Mouse (Mus musculus): ENCODE measurements around the gene Entpd3. TPM values are rescaled to one million over a fixed set of nuclear protein-coding genes. Genes with fewer than 3 reads are reported as not detected.
A peak's percentile ranks its signal among the peaks of the same experiment; 100 is the strongest.

The Entpd3 gene
- polyA plus RNA-seq, 1 experiment from 2014 or later = 0.33 TPM

DNA sequence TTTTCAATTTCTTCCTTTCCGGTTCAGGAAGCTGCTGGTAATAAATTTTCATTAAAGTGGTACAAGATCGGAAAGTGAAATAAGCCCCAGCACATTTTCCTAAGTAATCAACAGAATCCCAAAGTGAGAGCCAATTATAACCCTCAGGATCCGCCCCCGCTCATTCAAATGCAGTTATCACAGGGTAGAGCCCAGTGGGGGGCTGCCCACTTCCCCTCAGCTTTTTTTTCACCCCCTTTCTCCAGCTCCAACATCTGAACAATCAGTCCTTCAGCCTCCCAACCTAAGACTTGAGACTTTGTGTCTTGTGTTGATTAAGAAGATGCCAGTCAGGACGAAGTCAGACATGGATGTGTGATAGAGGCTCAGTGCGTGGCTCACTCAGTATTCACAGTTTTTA, 55.2 kb downstream of the Entpd3 start:
- Histone ChIP-seq H3K9me3 (replicated peaks) (no peaks in the 10 kb centered on the region), H3K27ac (no peak overlapping the region), H3K4me3 (no peak overlapping the region), H3K36me3 (no peaks in the 10 kb centered on the region), H3K4me1 (peaks cover 14% of the 10 kb centered on the region), H3K27me3 (ENCODE audit: low read depth, poor library complexity, severe bottlenecking) (no peaks in the 10 kb centered on the region)
- WGBS = 75% methylated on average over 6 of the region's 6 CpGs
- no peak for DNase-seq (ENCODE audit: low spot score)

DNA sequence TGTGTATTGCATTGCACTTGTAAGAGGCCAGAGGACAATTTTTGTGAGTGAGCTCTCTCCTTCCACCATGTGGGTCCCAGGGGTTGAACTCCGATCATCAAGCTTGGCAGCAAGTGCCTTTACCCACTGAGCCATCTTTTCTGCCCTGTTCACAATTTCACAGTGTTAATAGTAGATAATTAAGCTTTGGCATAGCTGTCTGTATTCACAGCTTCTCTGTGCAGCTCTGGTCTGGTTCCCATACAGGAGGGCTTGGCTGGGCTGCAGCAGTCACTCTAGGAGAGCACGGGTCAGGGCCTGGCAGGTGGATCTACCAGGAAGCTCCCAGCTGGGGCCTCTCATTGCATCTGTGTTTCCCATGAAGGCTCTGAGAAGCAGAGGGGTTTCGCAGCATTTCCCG, 55.7 kb downstream of the Entpd3 start:
- no peak overlapping the region for H3K4me3 ChIP-seq
- H3K36me3 ChIP-seq = no peaks in the 10 kb centered on the region
- H3K27ac ChIP-seq = no peak overlapping the region

DNA sequence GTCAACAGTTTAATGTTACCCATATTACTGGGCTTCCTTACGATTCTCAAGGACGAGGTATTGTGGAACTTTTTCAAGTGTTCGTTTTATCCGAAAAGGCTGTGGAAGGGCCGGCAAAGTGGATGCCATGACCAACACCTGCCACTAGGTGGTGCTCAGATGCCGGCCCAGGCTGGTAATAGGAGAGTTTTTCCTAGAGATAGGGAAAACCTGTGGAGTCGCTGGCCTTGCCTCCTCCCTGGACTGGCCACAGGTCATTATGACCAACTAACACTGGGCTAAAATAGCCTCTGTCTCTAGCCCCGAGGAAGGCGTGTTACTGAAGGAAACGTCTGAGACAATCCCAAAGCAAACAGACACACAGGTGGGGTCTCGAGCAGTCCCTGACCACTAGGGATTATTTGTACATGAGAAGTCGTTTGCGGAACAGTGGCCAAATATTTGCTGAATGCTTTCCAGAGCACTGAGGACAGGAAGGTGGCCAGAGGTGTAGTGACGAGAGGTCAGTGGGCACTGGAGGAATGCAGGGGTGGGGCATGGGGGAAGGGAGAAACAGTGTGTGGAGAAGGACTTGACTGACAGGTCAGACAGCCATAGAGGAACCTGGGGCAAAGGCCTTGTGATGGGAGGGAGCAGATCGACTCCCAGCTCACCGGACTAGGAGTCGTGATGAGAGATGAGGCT, 62.0 kb downstream of the Entpd3 start:
- Histone ChIP-seq H3K4me1 (peaks cover 32% of the 10 kb centered on the region), H3K36me3 (no peaks in the 10 kb centered on the region), H3K9me3 (replicated peaks) (no peaks in the 10 kb centered on the region), H3K27ac (0 out of 2 replicates have a peak overlapping the region, but pooled peaks have one; percentile 81), H3K27me3 (ENCODE audit: low read depth, poor library complexity, severe bottlenecking) (no peaks in the 10 kb centered on the region), H3K4me3 (no peak overlapping the region)
- WGBS = 25% methylated on average over 17 of the region's 17 CpGs
- DNase-seq (ENCODE audit: low spot score) = peak; percentile 86

More for the DNA sequence above, 55.7 kb downstream of the Entpd3 start:
- H3K9me3 ChIP-seq (replicated peaks) = no peaks in the 10 kb centered on the region
- peaks cover 14% of the 10 kb centered on the region for H3K4me1 ChIP-seq
- 85% methylated on average over 4 of the region's 4 CpGs for WGBS
- no peak for DNase-seq (ENCODE audit: low spot score)
- no peaks in the 10 kb centered on the region for H3K27me3 ChIP-seq (ENCODE audit: low read depth, poor library complexity, severe bottlenecking)

DNA sequence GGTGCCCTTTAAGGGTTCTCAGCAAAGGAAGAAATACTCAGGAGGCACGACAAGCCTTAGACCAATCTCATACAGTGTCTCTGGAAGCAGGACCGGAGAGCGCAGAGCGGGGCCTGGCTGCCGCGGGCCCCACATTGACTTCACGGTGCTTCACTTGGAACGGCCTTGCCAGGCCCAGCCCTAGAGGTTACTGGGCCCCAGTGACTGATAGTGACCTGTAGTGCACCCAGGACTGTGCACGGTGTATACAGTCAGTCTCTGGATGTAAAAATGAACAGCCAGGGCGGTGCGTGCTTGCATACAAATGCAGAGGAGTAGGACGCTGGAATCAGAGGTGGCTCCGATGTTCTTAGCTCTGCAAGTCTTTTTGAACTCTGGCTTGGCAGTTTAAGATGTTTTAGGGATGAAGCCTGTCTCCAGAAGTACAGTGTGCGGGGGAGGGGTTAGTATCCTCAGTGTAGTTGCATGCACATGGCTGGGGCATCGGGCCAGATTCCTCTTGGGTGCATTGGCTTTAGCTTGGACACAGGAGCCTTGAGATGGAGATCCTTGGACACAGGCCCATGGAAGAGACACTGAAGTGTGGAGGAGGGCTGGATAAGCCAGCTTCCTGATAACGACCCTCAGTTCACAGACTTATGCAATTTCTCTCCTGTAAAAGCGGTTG, 62.7 kb downstream of the Entpd3 start:
- H3K9me3 ChIP-seq (replicated peaks) = no peaks in the 10 kb centered on the region
- H3K27ac ChIP-seq = peak overlapping the region; percentile 81
- 57% methylated on average over 17 of the region's 17 CpGs for WGBS
- H3K27me3 ChIP-seq (ENCODE audit: low read depth, poor library complexity, severe bottlenecking) = no peaks in the 10 kb centered on the region
- H3K4me3 ChIP-seq = peak overlapping the region; percentile 42
- H3K36me3 ChIP-seq = no peaks in the 10 kb centered on the region
- H3K4me1 ChIP-seq = peaks cover 32% of the 10 kb centered on the region
- no peak for DNase-seq (ENCODE audit: low spot score)

DNA sequence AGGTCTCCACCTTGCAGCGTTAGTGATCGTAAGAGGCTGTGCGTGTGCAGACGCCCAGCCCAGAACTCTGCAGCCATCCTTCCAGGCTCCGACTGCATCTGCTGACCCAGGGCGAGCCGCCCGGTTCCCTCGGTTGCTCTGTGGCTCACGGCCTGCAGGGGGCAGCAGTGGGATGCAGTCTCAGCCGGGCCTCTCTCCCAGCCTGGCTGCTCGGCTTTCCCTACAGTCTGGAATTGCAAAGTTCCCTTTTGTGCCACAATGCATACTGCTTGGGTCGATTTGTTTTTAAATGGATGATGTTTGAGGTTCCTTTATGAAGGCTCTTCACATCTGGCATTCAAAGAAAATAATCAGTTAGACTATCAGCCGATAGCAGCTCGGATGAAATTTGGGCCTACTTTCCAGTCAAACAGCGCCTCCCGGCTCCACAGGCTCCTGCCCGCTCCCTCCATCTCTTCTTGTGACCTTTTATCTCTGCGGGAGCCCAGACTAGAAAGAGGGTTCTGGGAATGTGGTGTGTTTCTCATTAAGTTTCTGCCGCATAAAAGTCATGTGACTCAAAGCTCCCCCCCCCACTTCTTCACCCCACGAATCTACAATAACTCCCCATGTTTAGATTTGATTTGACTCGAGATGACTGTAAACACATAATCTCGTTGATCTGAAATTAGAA, 63.4 kb downstream of the Entpd3 start:
- WGBS = 3% methylated on average over 23 of the region's 23 CpGs
- DNase-seq (ENCODE audit: low spot score) = peak; percentile 96
- no peaks in the 10 kb centered on the region for H3K27me3 ChIP-seq (ENCODE audit: low read depth, poor library complexity, severe bottlenecking)
- H3K4me3 ChIP-seq = peak overlapping the region; percentile 42
- H3K36me3 ChIP-seq = no peaks in the 10 kb centered on the region
- peaks cover 32% of the 10 kb centered on the region for H3K4me1 ChIP-seq
- H3K9me3 ChIP-seq (replicated peaks) = no peaks in the 10 kb centered on the region
- peak overlapping the region; percentile 81 for H3K27ac ChIP-seq

DNA sequence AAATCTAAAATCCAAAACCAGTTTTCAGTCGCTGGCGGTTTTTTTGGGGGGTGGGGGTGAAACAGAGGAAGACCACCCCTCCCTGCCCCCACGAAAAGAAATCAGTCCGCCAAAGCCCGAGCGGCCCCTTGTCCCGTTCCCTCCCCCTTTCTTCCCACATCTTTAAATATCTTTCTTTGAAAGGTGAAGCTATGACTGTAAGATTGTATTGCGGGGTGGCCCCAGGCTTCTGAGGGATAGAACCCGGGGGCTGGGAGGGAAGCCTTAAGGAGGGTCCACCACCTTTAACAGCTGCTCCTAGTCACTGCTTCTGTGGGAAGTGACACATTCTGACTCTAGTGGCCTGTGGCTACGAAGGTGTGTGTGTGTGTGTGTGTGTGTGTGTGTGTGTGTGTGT, 63.9 kb downstream of the Entpd3 start:
- H3K4me3 ChIP-seq = peak overlapping the region; percentile 42
- H3K36me3 ChIP-seq = no peaks in the 10 kb centered on the region
- WGBS = 9% methylated on average over 10 of the region's 10 CpGs
- H3K4me1 ChIP-seq = peaks cover 32% of the 10 kb centered on the region
- H3K27me3 ChIP-seq (ENCODE audit: low read depth, poor library complexity, severe bottlenecking) = no peaks in the 10 kb centered on the region
- peak overlapping the region; percentile 81 for H3K27ac ChIP-seq
- DNase-seq (ENCODE audit: low spot score) = peak; percentile 58
- H3K9me3 ChIP-seq (replicated peaks) = no peaks in the 10 kb centered on the region

DNA sequence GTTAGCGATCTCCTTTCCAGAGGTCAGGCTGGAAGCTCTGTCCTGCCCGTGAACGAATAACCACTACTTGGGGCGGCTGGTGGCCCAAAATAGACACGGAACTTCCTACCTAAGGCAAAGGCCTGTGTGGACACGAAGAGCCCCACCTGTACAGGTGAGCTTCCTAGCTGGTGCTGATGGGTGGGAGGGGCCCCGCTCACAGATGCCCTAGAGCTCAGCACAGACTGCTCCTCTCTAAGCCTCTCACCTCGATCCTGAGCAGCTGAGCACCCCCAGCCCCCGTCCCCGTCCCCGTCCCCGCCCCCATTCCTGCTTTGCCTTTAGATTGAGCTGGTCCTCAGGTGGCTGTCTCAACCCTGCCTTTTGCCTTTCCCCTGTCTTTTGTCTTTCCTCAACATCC, 64.3 kb downstream of the Entpd3 start:
- WGBS = 21% methylated on average over 12 of the region's 12 CpGs
- H3K4me3 ChIP-seq = peak overlapping the region; percentile 42
- H3K9me3 ChIP-seq (replicated peaks) = no peaks in the 10 kb centered on the region
- no peaks in the 10 kb centered on the region for H3K27me3 ChIP-seq (ENCODE audit: low read depth, poor library complexity, severe bottlenecking)
- DNase-seq (ENCODE audit: low spot score) = peak; percentile 48
- peak overlapping the region; percentile 81 for H3K27ac ChIP-seq
- H3K4me1 ChIP-seq = peaks cover 32% of the 10 kb centered on the region
- no peaks in the 10 kb centered on the region for H3K36me3 ChIP-seq

DNA sequence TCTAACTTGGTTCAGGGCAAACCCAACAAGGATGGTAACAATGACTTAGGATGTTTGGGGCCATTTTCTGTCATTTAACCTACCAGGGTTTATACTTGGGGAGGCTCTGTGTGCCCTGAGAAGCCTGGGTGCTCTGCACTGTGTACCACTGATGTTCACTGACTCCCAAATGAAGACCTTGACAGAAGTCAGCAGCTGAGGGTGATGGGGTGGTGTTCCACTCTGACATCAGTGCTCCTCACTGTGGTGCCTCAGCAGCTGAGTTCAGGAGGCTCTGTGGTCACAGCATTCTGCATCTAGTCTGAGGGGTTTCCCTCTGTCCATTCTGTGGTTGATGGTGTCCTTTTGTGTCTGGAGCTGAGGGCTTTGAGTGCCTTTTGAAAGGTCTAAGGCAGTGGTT, 71.4 kb downstream of the Entpd3 start:
- no peaks in the 10 kb centered on the region for H3K36me3 ChIP-seq
- peaks cover 11% of the 10 kb centered on the region for H3K4me1 ChIP-seq
- DNase-seq (ENCODE audit: low spot score) = no peak

DNA sequence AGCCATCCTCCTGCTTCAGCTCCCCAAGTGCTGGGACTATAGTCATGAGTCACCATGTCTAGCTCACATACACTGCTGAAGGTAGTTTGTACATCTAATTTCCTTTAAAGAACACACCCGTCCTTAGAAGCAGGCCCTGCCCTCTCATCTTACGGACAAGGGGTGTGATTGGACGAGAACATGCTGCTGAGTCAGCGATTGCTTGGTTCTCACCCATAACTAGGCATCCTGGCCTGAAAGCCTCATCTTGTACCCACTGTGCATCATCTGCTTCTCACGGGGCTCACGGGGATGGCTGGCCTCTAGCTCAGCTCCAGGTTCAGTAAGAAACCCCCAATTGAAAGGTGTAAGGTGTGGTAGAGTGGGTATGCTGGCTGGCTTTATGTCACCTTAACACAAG, 74.4 kb downstream of the Entpd3 start:
- Histone ChIP-seq H3K9me3 (replicated peaks) (no peaks in the 10 kb centered on the region), H3K36me3 (no peaks in the 10 kb centered on the region), H3K27ac (no peak overlapping the region), H3K27me3 (ENCODE audit: low read depth, poor library complexity, severe bottlenecking) (0 out of 2 replicates have a peak, but pooled peaks cover 11% of the 10 kb centered on the region), H3K4me1 (peaks cover 11% of the 10 kb centered on the region), H3K4me3 (no peak overlapping the region)
- 85% methylated on average over 6 of the region's 6 CpGs for WGBS
- DNase-seq (ENCODE audit: low spot score) = no peak

More for the DNA sequence above, 71.4 kb downstream of the Entpd3 start:
- H3K27me3 ChIP-seq (ENCODE audit: low read depth, poor library complexity, severe bottlenecking) = no peaks in the 10 kb centered on the region
- H3K4me3 ChIP-seq = no peak overlapping the region
- H3K9me3 ChIP-seq (replicated peaks) = no peaks in the 10 kb centered on the region
- no peak overlapping the region for H3K27ac ChIP-seq

Other genes with a start within 250 kb of the Entpd3 start
- gene Myrip, start 238.3 kb upstream of the Entpd3 start, polyA plus RNA-seq (2016; fragmentation: Nextera tagmentation; extraction: Ambion mirVana) = 0.31 TPM in 1 of 2 replicates, not detected in the other
- 198 and 199 TPM in 2 replicates for gene Eif1b, start 47.6 kb upstream of the Entpd3 start, polyA plus RNA-seq (2016; fragmentation: Nextera tagmentation; extraction: Ambion mirVana)
- 757 and 864 TPM in 2 replicates for gene Rpl14, start 31.6 kb downstream of the Entpd3 start, polyA plus RNA-seq (2016; fragmentation: Nextera tagmentation; extraction: Ambion mirVana)

Data from limb, embryonic 10.5 days (tissue).